Mouse (Mus musculus): Measurements from ENCODE around the gene Iba57. TPM values are rescaled to one million over a fixed set of nuclear protein-coding genes. Genes with fewer than 3 reads are reported as not detected.

The Iba57 gene
- polyA plus RNA-seq, 1 experiment from 2014 or later: 2.6 TPM

DNA sequence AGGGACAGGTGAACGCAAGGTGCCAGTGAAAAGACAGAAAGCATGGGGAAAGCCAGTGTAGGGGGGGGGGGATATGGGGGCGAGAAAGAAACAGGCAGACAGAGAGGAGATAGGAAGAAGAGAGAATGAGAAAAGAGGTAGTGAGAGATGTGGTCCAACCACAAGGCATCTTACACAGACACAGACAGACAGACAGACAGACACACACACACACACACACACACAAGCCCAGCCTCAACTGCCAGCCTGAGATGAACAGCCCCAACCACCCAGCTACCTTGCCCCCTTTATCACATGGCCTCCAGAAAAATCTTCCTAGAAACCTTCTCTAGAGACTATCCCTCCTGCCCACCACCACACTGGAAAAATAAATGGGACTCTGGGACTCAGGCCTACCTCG is 31.5 kb downstream of the Iba57 start:
- WGBS: 71% methylated on average over 2 of the region's 3 CpGs
- Histone ChIP-seq H3K4me3 (ENCODE audit: low read depth, low read length) (no peak overlapping the region), H3K9me3 (ENCODE audit: control insufficient read depth, low read length) (no peaks in the 10 kb centered on the region), H3K27ac (ENCODE audit: low read depth, low read length) (no peak overlapping the region), H3K4me2 (ENCODE audit: low read depth) (no peak overlapping the region), H3K36me3 (ENCODE audit: control insufficient read depth, insufficient read depth, low read length) (no peaks in the 10 kb centered on the region), H3K4me1 (ENCODE audit: control insufficient read depth, insufficient read depth, low read length) (no peaks in the 10 kb centered on the region), H3K27me3 (ENCODE audit: control insufficient read depth, insufficient read depth, low read length) (peaks cover 43% of the 10 kb centered on the region), H3K9ac (ENCODE audit: low read length) (no peak overlapping the region)
- ATAC-seq (ENCODE audit: insufficient read depth, low FRiP score, low TSS enrichment): no peak
- no peak for DNase-seq (ENCODE audit: low spot score)

DNA sequence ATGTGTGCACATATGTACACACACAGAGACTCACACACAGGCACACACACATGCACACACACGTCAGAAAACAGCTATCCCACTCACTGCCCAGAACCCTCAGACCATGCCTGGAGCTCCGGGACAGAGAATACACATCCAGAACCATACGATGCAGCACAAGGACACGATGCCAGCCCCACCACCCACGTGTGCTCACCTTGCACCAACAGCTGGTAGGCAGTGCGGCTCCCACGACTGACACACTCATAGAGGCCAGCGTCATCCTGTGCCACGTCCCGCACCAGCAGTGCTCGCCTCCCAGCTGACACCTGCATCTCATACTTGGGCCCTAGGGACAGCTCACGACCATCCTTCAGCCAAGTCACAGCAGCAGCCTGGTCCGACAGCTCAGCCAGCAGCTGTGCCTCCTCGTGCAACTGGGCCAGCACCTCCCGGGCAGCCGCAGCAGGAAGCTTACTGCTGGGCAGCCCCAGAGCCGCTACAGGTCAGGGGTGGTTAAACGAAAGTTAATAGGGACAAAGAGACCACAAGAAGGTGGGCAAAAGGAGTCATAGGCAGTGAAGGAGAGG is 32.1 kb downstream of the Iba57 start:
- no peak overlapping the region for H3K27ac ChIP-seq (ENCODE audit: low read depth, low read length)
- DNase-seq (ENCODE audit: low spot score) (no peak), ATAC-seq (ENCODE audit: insufficient read depth, low FRiP score, low TSS enrichment) (no peak)
- H3K27me3 ChIP-seq (ENCODE audit: control insufficient read depth, insufficient read depth, low read length): peaks cover 36% of the 10 kb centered on the region
- no peak overlapping the region for H3K4me2 ChIP-seq (ENCODE audit: low read depth)
- H3K4me1 ChIP-seq (ENCODE audit: control insufficient read depth, insufficient read depth, low read length): no peaks in the 10 kb centered on the region
- H3K9ac ChIP-seq (ENCODE audit: low read length): no peak overlapping the region
- H3K36me3 ChIP-seq (ENCODE audit: control insufficient read depth, insufficient read depth, low read length): no peaks in the 10 kb centered on the region
- no peaks in the 10 kb centered on the region for H3K9me3 ChIP-seq (ENCODE audit: control insufficient read depth, low read length)
- no peak overlapping the region for H3K4me3 ChIP-seq (ENCODE audit: low read depth, low read length)
- WGBS: 70% methylated on average over 18 of the region's 18 CpGs

DNA sequence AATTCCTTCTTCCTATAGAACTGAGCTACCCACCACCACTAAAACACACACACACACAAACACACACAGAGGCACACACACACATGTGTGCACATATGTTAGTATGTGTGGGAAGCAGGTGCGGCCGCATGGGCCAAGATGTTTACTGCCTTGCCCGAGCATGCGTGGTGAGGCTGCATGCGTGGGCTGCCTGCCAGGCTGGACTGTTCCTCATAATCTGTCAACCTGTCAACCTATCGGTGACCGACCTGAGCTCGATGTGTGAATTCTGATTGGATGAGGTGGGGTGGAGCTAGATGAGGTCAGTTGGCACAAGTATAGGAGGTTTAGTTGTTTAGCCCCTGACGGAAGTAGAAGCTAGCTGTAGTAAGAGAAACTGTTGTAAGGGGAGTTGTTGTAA is 32.8 kb downstream of the Iba57 start:
- no peak for DNase-seq (ENCODE audit: low spot score)
- no peak overlapping the region for H3K9ac ChIP-seq (ENCODE audit: low read length)
- H3K4me1 ChIP-seq (ENCODE audit: control insufficient read depth, insufficient read depth, low read length): no peaks in the 10 kb centered on the region
- WGBS: 89% methylated on average over 9 of the region's 9 CpGs
- H3K9me3 ChIP-seq (ENCODE audit: control insufficient read depth, low read length): no peaks in the 10 kb centered on the region
- no peak for ATAC-seq (ENCODE audit: insufficient read depth, low FRiP score, low TSS enrichment)
- H3K36me3 ChIP-seq (ENCODE audit: control insufficient read depth, insufficient read depth, low read length): no peaks in the 10 kb centered on the region
- no peak overlapping the region for H3K4me3 ChIP-seq (ENCODE audit: low read depth, low read length)
- no peak overlapping the region for H3K4me2 ChIP-seq (ENCODE audit: low read depth)
- H3K27ac ChIP-seq (ENCODE audit: low read depth, low read length): no peak overlapping the region
- peaks cover 30% of the 10 kb centered on the region for H3K27me3 ChIP-seq (ENCODE audit: control insufficient read depth, insufficient read depth, low read length)

DNA sequence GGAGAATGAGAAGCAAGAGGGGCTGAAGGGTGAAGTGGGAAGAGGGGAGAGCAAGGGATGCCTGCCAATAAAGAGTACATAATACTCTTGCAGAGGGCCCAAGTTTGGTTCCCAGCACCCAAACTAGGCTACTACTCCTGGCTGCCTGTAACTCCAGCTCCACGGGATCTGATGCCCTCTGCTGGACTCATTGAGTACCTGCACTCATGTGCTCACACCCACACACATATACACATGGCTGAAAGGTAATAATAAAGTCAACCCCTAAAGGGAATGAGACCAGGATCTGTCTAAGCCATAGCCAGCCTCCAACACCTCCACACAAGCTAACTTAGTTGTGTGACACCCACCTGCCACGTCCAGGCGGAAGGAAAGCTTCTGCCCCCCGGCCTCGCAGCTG is 57.6 kb downstream of the Iba57 start:
- Histone ChIP-seq H3K9ac (ENCODE audit: low read length) (no peak overlapping the region), H3K4me3 (ENCODE audit: low read depth, low read length) (no peak overlapping the region), H3K9me3 (ENCODE audit: control insufficient read depth, low read length) (no peaks in the 10 kb centered on the region), H3K36me3 (ENCODE audit: control insufficient read depth, insufficient read depth, low read length) (no peaks in the 10 kb centered on the region), H3K27me3 (ENCODE audit: control insufficient read depth, insufficient read depth, low read length) (no peaks in the 10 kb centered on the region), H3K4me2 (ENCODE audit: low read depth) (no peak overlapping the region), H3K4me1 (ENCODE audit: control insufficient read depth, insufficient read depth, low read length) (no peaks in the 10 kb centered on the region), H3K27ac (ENCODE audit: low read depth, low read length) (no peak overlapping the region)
- no peak for DNase-seq (ENCODE audit: low spot score)
- no peak for ATAC-seq (ENCODE audit: insufficient read depth, low FRiP score, low TSS enrichment)
- WGBS: 94% methylated on average over 5 of the region's 5 CpGs

Other genes starting within 250 kb of the Iba57 start
- gene Btnl10, start 245.8 kb downstream of the Iba57 start, polyA plus RNA-seq (2014; fragmentation: Nextera tagmentation; extraction: Ambion mirVana): not detected in 2 replicates
- 460 and 493 TPM in 2 replicates for gene Rnf187, start 224.8 kb downstream of the Iba57 start, polyA plus RNA-seq (2014; fragmentation: Nextera tagmentation; extraction: Ambion mirVana)
- 75.5 and 84.8 TPM in 2 replicates for gene Hist3h2ba, start 214.8 kb downstream of the Iba57 start, polyA plus RNA-seq (2014; fragmentation: Nextera tagmentation; extraction: Ambion mirVana)
- 56.3 and 61.4 TPM in 2 replicates for gene Hist3h2a, start 209.1 kb downstream of the Iba57 start, polyA plus RNA-seq (2014; fragmentation: Nextera tagmentation; extraction: Ambion mirVana)
- 0.74 and 0.88 TPM in 2 replicates for gene Trim17, start 209.1 kb downstream of the Iba57 start, polyA plus RNA-seq (2014; fragmentation: Nextera tagmentation; extraction: Ambion mirVana)
- gene Trim11, start 185.6 kb downstream of the Iba57 start, polyA plus RNA-seq (2014; fragmentation: Nextera tagmentation; extraction: Ambion mirVana): 19.5 and 20.8 TPM in 2 replicates
- 0.88 and 1.1 TPM in 2 replicates for gene Obscn, start 27.3 kb downstream of the Iba57 start, polyA plus RNA-seq (2014; fragmentation: Nextera tagmentation; extraction: Ambion mirVana)
- 0.28 TPM in 1 of 2 replicates, not detected in the other for gene Gjc2, start 19.5 kb upstream of the Iba57 start, polyA plus RNA-seq (2014; fragmentation: Nextera tagmentation; extraction: Ambion mirVana)
- 101 and 112 TPM in 2 replicates for gene Guk1, start 28.5 kb upstream of the Iba57 start, polyA plus RNA-seq (2014; fragmentation: Nextera tagmentation; extraction: Ambion mirVana)
- gene Mrpl55, start 38.7 kb upstream of the Iba57 start, polyA plus RNA-seq (2014; fragmentation: Nextera tagmentation; extraction: Ambion mirVana): 91.6 and 99.3 TPM in 2 replicates
- 31.0 and 33.1 TPM in 2 replicates for gene 2310033P09Rik, start 44.6 kb upstream of the Iba57 start, polyA plus RNA-seq (2014; fragmentation: Nextera tagmentation; extraction: Ambion mirVana)
- gene Arf1, start 64.5 kb upstream of the Iba57 start, polyA plus RNA-seq (2014; fragmentation: Nextera tagmentation; extraction: Ambion mirVana): 656 and 670 TPM in 2 replicates
- 2.6 and 3.3 TPM in 2 replicates for gene Wnt3a, start 127.0 kb upstream of the Iba57 start, polyA plus RNA-seq (2014; fragmentation: Nextera tagmentation; extraction: Ambion mirVana)
- 1.6 and 2.5 TPM in 2 replicates for gene Wnt9a, start 143.2 kb upstream of the Iba57 start, polyA plus RNA-seq (2014; fragmentation: Nextera tagmentation; extraction: Ambion mirVana)
- not detected in 2 replicates for gene Prss38, start 211.9 kb upstream of the Iba57 start, polyA plus RNA-seq (2014; fragmentation: Nextera tagmentation; extraction: Ambion mirVana)